Mouse (Mus musculus) CH12.LX (cell line): ENCODE results near the gene Mctp1. TPM values are rescaled to one million over a fixed set of nuclear protein-coding genes. Genes with fewer than 3 reads are reported as not detected.

Experiments
- DNase-seq: peaks from one replicate; pipeline ENCODE4 v3.0.0-alpha.2; 2013; ENCODE audit errors: extremely low read depth
- H3K27ac ChIP-seq: 2 replicates; pipeline ENCODE4 v1.5.1; 2012; ENCODE audit warnings: low read depth, mild to moderate bottlenecking, control low read depth, moderate library complexity; ENCODE audit not compliant: insufficient read depth
- H3K27me3 ChIP-seq: replicated peaks from 2 replicates; pipeline ENCODE3; 2012; ENCODE audit warnings: inconsistent platforms
- H3K36me3 ChIP-seq, 2 experiments: replicated peaks in 1 of 2; 2 replicates each; pipeline versions ENCODE3 to v1.6.1; 2012; ENCODE audit warnings: inconsistent platforms in 1 of 2, low read length in 1 of 2, mild to moderate bottlenecking in 1 of 2, mixed read lengths in 1 of 2, moderate library complexity in 1 of 2; ENCODE audit not compliant: control insufficient read depth in 1 of 2, insufficient read depth in 1 of 2
- H3K4me1 ChIP-seq, 2 experiments: 2 replicates each; pipeline ENCODE4 v1.6.1; 2012; ENCODE audit warnings: inconsistent platforms in 1 of 2, moderate library complexity in 1 of 2; ENCODE audit not compliant: insufficient read depth in 2 of 2, control insufficient read depth in 1 of 2
- H3K4me2 ChIP-seq: 2 replicates; pipeline ENCODE4 v1.6.1; 2012; ENCODE audit warnings: low read depth, mild to moderate bottlenecking, control low read depth; ENCODE audit not compliant: poor library complexity, insufficient read depth, severe bottlenecking
- H3K4me3 ChIP-seq, 3 experiments: fragments of 150-350 bp in 1 of 3; sonication (generic) in 1 of 3; replicated peaks in 1 of 3; 2 replicates each; pipeline versions ENCODE3 to v1.5.1; 2011 to 2012; ENCODE audit warnings: low read depth in 2 of 3, low read length in 2 of 3, mild to moderate bottlenecking in 2 of 3, moderate library complexity in 2 of 3, control low read depth in 1 of 3, improper control_type of control experiment in 1 of 3, inconsistent platforms in 1 of 3, mixed read lengths in 1 of 3; ENCODE audit not compliant: poor library complexity in 1 of 3
- H3K79me2 ChIP-seq: replicated peaks from 2 replicates; pipeline ENCODE4 v1.6.1; 2012; ENCODE audit warnings: mild to moderate bottlenecking, moderate library complexity; ENCODE audit not compliant: control insufficient read depth, poor library complexity, insufficient read depth, severe bottlenecking; ENCODE audit errors: extremely low read depth
- H3K9ac ChIP-seq: 2 replicates; pipeline ENCODE4 v1.6.1; 2012; ENCODE audit warnings: low read depth, mild to moderate bottlenecking, control low read depth, moderate library complexity; ENCODE audit not compliant: insufficient read depth
- H3K9me3 ChIP-seq: replicated peaks from 2 replicates; pipeline ENCODE3; 2012; ENCODE audit warnings: low read length, inconsistent platforms, mixed read lengths
- ETS1 ChIP-seq: conservative IDR thresholded peaks from 2 replicates; pipeline ENCODE4 v1.6.1; 2012; ENCODE audit warnings: low read depth, mild to moderate bottlenecking, inconsistent platforms, low read length, improper control_type of control experiment, moderate library complexity
- KAT2A ChIP-seq: IDR thresholded peaks from 2 replicates; pipeline ENCODE4 v1.6.1; 2012; ENCODE audit warnings: low read length, improper control_type of control experiment, inconsistent platforms; ENCODE audit not compliant: insufficient replicate concordance
- MAFK ChIP-seq: IDR thresholded peaks from 2 replicates; pipeline ENCODE4 v1.6.1; 2011; ENCODE audit warnings: low read length, improper control_type of control experiment; ENCODE audit not compliant: insufficient replicate concordance
- MAX ChIP-seq: IDR thresholded peaks from 2 replicates; pipeline ENCODE4 v1.6.1; 2011; ENCODE audit warnings: low read length, improper control_type of control experiment
- MXI1 ChIP-seq: IDR thresholded peaks from 2 replicates; pipeline ENCODE4 v1.6.1; 2011; ENCODE audit warnings: mild to moderate bottlenecking, low read depth, low read length, improper control_type of control experiment
- MYC ChIP-seq: IDR thresholded peaks from 2 replicates; pipeline ENCODE4 v1.6.1; 2011; ENCODE audit warnings: low read depth, mild to moderate bottlenecking, improper control_type of control experiment, low read length
- NRF1 ChIP-seq: IDR thresholded peaks from 2 replicates; pipeline ENCODE4 v1.6.1; 2014; ENCODE audit warnings: low read depth, mild to moderate bottlenecking, inconsistent platforms, low read length, improper control_type of control experiment, moderate library complexity
- POLR2A ChIP-seq: IDR thresholded peaks from 2 replicates; pipeline ENCODE4 v1.6.1; 2011; ENCODE audit warnings: low read depth, mild to moderate bottlenecking, improper control_type of control experiment, low read length
- POLR2AphosphoS2 ChIP-seq: IDR thresholded peaks from 2 replicates; pipeline ENCODE4 v1.6.1; 2011; ENCODE audit warnings: low read depth, low read length, improper control_type of control experiment
- ZC3H11A ChIP-seq: IDR thresholded peaks from 2 replicates; pipeline ENCODE4 v1.6.1; 2012; ENCODE audit warnings: low read depth, mild to moderate bottlenecking, inconsistent platforms, low read length, improper control_type of control experiment
- ZNF384 ChIP-seq: IDR thresholded peaks from 2 replicates; pipeline ENCODE4 v1.6.1; 2012; ENCODE audit warnings: low read depth, low read length, improper control_type of control experiment, inconsistent platforms
- dilution Hi-C: fragments of 300-500 bp; cut with MboI; formaldehyde crosslinking; loops from 2 replicates; pipeline ENCODE4 v1.14.3; 2020; ENCODE audit warnings: low sequenced_read_pairs; ENCODE audit not compliant: extremely low pct_unique_long_range_greater_than_20kb, extremely low pct_ligation_motif_present
- in situ Hi-C: fragments of 300-500 bp; cut with MboI; formaldehyde crosslinking; loops from 3 replicates; pipeline ENCODE4 v1.14.3; 2019; ENCODE audit warnings: low sequenced_read_pairs, low pct_ligation_motif_present, low pct_unique_long_range_greater_than_20kb, mixed read lengths
- polyA plus RNA-seq: library from polyadenylated mRNA; unstranded; fragments of >175 nt; gene quantifications from 2 replicates; pipeline ENCODE4 v1.2.1, GENCODE M21; 2012; ENCODE audit warnings: low read depth; ENCODE audit not compliant: insufficient read length
- total RNA-seq, 2 experiments: library from RNA; depleted of rRNA; stranded (reverse); fragments of 300-350 nt in 1 of 2; fragments of >200 nt in 1 of 2; gene quantifications; 2 replicates each; pipeline ENCODE4 v1.2.3; 2012 to 2014

Mctp1 gene
- total and polyA plus RNA-seq, 3 experiments, result 3.0 to 5.3 (median 3.7) TPM

DNA sequence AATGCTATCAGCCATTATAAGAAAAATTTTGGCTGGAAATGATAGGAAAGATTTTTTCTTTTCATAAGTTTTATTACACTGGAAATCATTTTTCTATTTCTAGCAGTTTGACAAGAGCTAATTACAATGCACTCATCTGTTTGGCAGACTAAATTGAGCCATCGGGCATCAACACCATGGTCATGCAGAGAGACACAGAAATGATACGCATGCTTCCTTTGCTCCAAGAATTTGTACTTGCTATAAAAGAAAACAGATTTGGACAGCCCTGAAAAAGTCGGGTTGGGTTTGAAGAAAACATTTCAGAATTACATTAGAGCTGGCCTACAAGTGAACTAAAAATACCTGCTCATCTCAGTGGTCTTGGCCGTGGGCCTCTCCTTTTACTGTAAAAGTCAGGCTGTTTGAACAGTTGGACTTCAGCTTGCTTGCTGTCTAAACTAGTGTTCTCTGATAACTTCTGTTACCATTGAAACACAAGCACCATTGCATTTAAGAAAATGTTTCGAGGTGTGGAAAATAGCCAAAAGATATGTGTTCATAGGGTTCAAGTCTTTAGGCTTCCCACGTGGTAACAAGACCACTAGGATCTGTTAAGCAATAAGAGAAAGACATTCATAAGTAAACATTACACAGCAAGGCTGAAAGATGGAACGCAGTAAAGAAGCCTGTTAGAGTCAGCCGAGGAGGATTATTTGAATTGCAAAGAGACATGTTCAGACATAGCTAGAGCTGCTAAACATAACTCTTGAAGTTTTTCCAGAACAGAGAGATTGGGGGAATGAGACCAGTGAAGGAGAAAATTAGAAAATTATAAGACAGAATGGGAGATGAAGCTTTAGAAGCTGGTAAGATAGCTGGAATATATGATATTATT is 493.8 kb downstream of the Mctp1 start:
- H3K4me1 ChIP-seq, result peaks cover 3 to 31% of the 10 kb centered on the region in 2 experiments; a peak in 3 of 4 replicates
- in situ Hi-C loops, result no loop called here
- peak overlapping the region; percentile 50 for H3K4me2 ChIP-seq
- no peaks in the 10 kb centered on the region for H3K79me2 ChIP-seq
- dilution Hi-C loops, result no loop called here
- H3K27ac ChIP-seq, result peak overlapping the region; percentile 36
- H3K9me3 ChIP-seq, result no peaks in the 10 kb centered on the region
- peak; percentile 12 for DNase-seq
- no peak overlapping the region for H3K9ac ChIP-seq
- H3K27me3 ChIP-seq, result no peaks in the 10 kb centered on the region
- H3K36me3 ChIP-seq, result no peaks in the 10 kb centered on the region
- TF ChIP-seq ETS1 (no peak), MAX (0 out of 2 replicates have a peak, but pooled peaks have one; percentile 22)
- H3K4me3 ChIP-seq, result no peak overlapping the region

DNA sequence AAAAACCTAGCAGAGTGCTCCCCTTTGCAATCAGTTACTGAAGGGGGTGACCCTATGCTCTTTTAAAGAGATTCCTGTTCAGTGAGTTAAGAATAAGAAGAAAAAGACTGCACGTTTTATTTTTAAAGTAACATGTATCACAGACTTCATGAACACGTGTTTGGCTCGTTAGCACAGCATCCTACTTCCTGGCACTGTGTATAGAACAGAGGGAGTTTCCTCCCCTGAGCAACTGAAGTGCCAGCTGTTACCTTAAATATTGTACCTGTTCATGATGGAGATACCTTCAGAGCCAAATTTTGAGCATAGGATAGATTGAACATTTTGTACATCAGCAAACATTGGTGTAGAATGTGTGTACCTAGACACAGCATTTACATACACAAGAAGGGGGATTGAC is 494.7 kb downstream of the Mctp1 start:
- Histone ChIP-seq H3K9ac (no peak overlapping the region), H3K27ac (no peak overlapping the region), H3K27me3 (no peaks in the 10 kb centered on the region), H3K4me1 (peaks cover 3 to 29% of the 10 kb centered on the region in 2 experiments; a peak in 3 of 4 replicates), H3K9me3 (no peaks in the 10 kb centered on the region), H3K4me3 (no peak overlapping the region), H3K4me2 (no peak overlapping the region), H3K36me3 (no peaks in the 10 kb centered on the region), H3K79me2 (no peaks in the 10 kb centered on the region)
- DNase-seq, result peak; percentile 8
- TF ChIP-seq MYC (peak; percentile 47; the same call in 1 of the 2 replicates), MAX (peak; percentile 71), MXI1 (no peak)
- dilution Hi-C loops (no loop called here), in situ Hi-C loops (no loop called here)

DNA sequence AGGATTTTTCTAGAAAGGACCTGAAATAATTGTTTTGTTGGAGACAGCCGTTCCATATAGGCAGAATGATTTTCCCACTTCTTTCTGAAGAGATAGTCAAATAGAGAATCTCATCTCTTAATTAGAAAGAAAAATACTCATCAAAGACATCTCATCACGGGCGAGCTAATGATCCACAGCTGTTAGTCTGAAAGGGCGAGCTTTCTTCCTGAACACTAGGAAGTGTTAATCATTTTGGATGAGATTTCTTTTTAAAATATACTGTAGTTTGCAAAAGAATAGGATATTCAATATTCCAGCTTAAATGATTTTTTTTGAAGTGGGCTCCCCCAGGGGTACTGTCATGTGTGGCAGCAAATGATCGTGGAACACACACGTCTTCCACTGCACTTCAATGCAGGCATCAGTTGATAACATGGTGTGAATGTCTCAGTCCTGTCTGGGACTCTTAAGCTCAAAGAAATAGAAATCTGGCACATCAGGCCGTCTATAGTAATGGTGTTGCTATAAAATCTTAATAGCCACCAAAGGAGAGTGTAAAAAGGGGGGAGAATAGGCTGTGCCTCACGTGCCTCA is 500.3 kb downstream of the Mctp1 start:
- in situ Hi-C loops, result no loop called here

More for the DNA sequence above, 500.3 kb downstream of the Mctp1 start:
- no peak overlapping the region for H3K4me2 ChIP-seq
- no peaks in the 10 kb centered on the region for H3K9me3 ChIP-seq
- no peak overlapping the region for H3K9ac ChIP-seq
- H3K27ac ChIP-seq, result no peak overlapping the region
- H3K4me1 ChIP-seq, result peaks cover 0 to 5% of the 10 kb centered on the region in 2 experiments; a peak in 1 of 4 replicates
- no peak for DNase-seq
- H3K4me3 ChIP-seq, result no peak overlapping the region
- no peak for TF ChIP-seq POLR2A
- TF ChIP-seq MAFK, result no peak
- no peak for TF ChIP-seq ZNF384
- TF ChIP-seq KAT2A, result no peak
- TF ChIP-seq POLR2AphosphoS2, result no peak
- no peak for TF ChIP-seq MAX
- TF ChIP-seq NRF1, result no peak
- TF ChIP-seq ZC3H11A, result no peak
- H3K27me3 ChIP-seq, result no peaks in the 10 kb centered on the region
- dilution Hi-C loops, result no loop called here
- H3K79me2 ChIP-seq, result no peaks in the 10 kb centered on the region
- H3K36me3 ChIP-seq, result no peaks in the 10 kb centered on the region
